Mouse (Mus musculus): ENCODE measurements around the gene Git1. TPM values are rescaled to one million over a fixed set of nuclear protein-coding genes. Genes with fewer than 3 reads are reported as not detected.

The Git1 gene
- total RNA-seq, 2 experiments from 2014 or later = 25.9 to 33.3 TPM

DNA sequence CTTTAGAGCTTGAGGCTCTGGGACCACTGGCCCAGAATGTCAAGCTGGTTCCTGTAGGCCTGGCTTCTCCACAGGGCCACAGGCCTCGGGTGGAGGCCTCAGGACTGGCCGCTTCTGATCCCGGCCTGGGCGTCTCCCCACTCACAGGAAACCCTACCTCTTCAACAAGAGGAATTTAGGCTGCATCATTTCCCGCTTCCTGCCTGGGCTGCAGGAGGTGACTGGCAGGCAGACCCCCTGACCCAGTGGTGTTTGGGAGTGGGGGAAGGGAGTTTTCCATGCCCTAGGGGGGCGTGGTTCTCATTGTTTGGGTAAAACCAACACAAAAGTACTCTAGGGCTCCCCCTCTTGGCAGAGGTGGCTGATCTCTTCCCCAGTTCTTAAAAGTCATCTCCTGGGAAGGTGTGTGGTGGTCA, 4.0 kb downstream of the Git1 start:
- intact Hi-C loops (cut with DNase I) = no loop called here

DNA sequence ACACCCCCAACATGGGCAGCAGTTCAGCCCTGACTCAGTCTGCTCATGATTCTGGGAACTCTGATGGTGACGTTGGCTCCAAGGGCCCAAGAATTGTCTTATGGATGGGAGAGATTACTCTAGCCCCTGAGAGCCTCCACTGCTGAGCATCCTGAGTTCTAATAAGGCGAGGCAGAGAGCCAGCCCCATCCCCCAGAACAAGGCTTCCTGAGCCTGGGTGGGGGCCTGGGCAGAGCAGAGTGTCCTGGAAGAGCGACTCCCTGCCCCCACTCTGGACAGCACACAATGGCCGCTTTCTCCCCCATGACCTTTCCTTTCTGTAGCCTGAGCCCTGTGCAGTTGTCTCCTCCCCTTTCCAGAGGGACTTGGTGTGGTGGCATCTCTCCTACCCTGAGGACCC, 4.5 kb downstream of the Git1 start:
- peak overlapping the region; percentile 50 for H3K4me3 ChIP-seq
- intact Hi-C loops (cut with DNase I) = no loop called here
- H3K27ac ChIP-seq = peak overlapping the region; percentile 90
- no peak for DNase-seq
- no peak for TF ChIP-seq CTCF (IDR thresholded peaks at IDR 0.05)

More for the DNA sequence above, 4.0 kb downstream of the Git1 start:
- DNase-seq = peak; percentile 58
- H3K4me3 ChIP-seq = peak overlapping the region; percentile 50
- peak; percentile 59 for TF ChIP-seq CTCF (IDR thresholded peaks at IDR 0.05)
- peak overlapping the region; percentile 90 for H3K27ac ChIP-seq

DNA sequence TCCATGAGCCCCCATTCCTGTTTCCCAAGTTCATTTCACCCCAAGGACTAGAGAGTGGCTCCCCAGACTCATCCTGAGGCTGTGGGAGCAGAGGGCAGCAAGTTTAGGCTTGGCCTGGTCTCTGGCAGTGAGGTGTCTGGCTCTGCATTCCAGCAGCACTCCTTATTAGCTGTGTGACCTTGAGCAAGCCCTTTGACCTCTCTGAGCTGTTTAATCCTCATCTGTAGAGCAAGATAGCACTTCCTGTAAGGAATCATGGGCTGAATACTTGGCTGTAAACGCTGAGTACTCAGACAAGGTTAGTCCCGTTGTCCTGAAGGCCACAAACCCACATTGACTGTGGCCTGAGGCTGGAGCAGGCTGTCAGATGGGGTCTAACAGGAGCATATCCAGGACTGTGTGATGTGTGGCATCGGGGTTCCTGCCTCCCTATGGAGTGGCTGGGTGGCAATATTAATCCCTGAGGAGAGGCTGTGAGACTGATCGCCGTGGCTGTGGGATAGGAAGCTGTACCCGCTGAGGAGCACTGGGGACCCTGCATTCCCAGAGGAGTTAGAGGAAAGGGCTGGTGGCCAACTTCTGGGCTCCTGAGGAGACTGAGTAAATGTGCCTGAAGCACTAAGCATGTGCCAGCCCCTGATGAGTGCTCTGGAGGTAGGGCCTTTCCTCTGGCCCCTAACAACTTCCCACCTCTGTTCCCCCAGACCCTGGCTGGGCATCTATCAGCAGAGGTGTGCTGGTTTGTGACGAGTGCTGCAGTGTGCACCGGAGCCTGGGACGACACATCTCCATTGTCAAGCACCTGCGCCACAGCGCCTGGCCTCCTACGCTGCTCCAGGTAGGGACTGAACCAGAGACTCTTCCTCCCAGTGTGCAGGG, 5.1 kb downstream of the Git1 start:
- TF ChIP-seq CTCF (IDR thresholded peaks at IDR 0.05) = no peak
- peak overlapping the region; percentile 90 for H3K27ac ChIP-seq
- no peak for DNase-seq
- intact Hi-C loops (cut with DNase I) = no loop called here
- peak overlapping the region; percentile 50 for H3K4me3 ChIP-seq

DNA sequence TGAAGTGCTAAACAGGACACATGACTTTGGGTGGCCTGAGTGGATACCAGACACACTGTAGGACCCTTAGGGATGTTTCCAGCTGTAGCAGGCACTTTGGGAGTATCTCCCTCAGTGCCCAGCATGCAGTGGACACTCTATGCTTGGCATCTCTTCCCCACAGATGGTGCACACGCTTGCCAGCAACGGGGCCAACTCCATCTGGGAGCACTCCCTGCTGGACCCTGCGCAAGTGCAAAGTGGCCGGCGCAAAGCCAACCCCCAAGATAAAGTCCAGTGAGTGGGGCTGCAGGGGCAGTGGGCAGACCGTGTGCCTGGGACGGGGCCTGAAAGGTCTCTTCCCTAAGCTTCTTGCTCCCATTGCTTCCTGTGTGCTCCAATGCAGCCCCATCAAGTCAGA, 6.0 kb downstream of the Git1 start:
- H3K4me3 ChIP-seq = no peak overlapping the region
- intact Hi-C loops (cut with DNase I) = no loop called here
- H3K27ac ChIP-seq = peak overlapping the region; percentile 43; the same call in 1 of the 2 replicates
- no peak for TF ChIP-seq CTCF (IDR thresholded peaks at IDR 0.05)
- DNase-seq = peak; percentile 53

DNA sequence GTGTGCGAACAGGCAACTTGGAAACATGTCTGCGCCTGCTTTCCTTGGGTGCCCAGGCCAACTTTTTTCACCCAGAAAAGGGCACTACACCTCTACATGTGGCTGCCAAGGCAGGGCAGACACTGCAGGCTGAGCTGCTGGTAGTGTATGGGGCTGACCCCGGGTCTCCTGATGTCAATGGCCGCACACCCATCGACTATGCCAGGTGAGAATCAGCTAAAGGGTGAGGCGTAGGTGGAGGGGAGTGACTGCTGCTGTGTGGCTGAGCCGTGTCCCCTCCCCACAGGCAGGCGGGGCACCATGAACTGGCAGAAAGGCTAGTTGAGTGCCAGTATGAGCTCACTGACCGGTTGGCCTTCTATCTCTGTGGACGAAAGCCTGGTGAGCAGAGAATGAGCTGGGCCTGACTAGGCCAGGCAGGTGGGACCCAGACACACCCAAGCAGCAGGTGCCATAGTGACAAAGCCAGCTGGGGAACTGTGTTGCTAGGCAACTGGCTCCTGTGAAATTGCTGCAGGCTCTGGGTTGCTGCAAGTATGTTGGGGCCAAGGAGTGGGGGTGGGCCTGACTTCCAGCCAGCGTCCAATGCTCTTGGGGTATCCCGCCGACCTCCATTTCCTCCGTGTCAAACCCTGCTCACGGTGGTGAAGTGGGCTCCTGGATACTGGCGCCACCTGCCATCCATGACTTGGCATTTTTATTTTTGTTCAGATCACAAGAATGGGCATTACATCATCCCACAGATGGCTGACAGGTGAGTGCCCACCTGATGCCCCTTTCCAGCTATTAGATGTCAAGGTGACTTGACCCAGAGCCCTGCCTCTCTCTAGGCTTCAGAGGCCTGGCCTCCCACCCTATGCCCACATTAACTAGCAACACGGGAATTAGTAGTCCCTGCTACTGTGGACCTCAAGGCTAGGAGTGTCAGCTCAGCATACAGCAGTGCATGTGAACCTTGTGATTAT, 7.3 kb downstream of the Git1 start:
- DNase-seq = no peak
- H3K27ac ChIP-seq = peak overlapping the region; percentile 46; the same call in 1 of the 2 replicates
- H3K4me3 ChIP-seq = no peak overlapping the region
- no peak for TF ChIP-seq CTCF (IDR thresholded peaks at IDR 0.05)
- intact Hi-C loops (cut with DNase I) = loop anchor here (5.0 to 10.0 kb wide), 2 partner anchors 33 to 396 kb away; no protein-coding TSS in a partner anchor

DNA sequence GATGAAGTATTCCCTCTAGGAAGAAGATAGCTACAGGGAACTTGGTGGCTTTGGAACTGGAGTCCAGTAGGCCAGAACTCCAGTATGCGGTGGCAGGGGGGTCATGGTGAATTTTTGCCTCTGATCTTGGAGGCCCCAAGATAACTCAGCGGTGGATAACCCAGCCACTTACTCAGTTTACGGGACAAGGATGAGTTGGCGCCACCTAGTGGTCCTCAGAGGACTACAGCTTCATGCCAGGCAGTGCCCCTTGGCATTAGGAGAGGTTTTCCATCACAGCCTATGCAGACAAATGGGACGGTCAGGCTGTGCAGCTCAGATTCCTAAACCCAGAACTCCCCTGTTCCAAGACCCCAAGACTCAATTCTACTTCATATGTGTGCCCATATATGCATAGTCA, 8.0 kb downstream of the Git1 start:
- intact Hi-C loops (cut with DNase I) = loop anchor here (5.0 to 10.0 kb wide), 2 partner anchors 34 to 397 kb away; no protein-coding TSS in a partner anchor
- Histone ChIP-seq H3K27ac (peak overlapping the region; percentile 46; the same call in 1 of the 2 replicates), H3K4me3 (no peak overlapping the region)
- TF ChIP-seq CTCF (IDR thresholded peaks at IDR 0.05) = peak; percentile 95; the same call in 1 of the 2 replicates
- DNase-seq = peak; percentile 88

DNA sequence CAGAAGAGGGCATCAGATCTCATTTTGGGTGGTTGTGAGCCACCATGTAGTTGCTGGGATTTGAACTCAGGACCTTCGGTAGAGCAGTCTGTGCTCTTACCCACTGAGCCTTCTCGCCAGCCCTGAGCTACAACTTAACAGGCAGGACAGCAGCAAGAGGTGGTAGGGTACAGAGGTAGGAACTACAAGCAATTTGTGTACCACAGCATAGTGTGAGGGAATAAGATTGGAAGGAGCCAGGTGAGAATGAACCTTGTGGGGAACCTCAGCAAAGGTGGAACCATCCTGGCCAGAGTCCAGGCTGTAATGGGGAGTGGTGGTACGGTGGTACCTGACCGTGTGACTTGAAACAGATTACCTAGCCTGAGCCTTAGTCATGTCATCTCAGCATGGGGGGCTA, 8.6 kb downstream of the Git1 start:
- Histone ChIP-seq H3K4me3 (no peak overlapping the region), H3K27ac (no peak overlapping the region)
- intact Hi-C loops (cut with DNase I) = loop anchor here (5.0 to 10.0 kb wide), 2 partner anchors 35 to 397 kb away; no protein-coding TSS in a partner anchor
- no peak for DNase-seq
- no peak for TF ChIP-seq CTCF (IDR thresholded peaks at IDR 0.05)

DNA sequence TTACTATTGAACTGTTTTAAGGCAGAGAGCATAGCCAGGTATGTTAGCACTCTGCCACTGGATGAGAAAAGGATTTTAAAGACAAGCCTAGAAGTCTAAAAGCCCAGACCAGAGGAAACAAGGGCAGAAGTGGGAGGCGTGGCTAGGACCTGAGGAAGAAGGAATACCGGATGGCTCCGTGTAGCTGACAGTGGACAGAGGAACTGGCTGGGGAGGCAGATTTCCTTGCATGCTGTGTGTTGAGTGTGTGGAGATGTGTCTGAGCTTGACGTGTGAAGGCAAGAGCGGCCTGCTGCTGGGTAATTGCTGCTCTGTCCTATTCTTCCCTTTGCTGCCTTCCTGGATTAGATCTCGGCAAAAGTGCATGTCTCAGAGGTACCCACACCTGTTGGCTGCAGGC, 9.1 kb downstream of the Git1 start:
- Histone ChIP-seq H3K4me3 (no peak overlapping the region), H3K27ac (peak overlapping the region; percentile 70)
- DNase-seq = no peak
- intact Hi-C loops (cut with DNase I) = loop anchor here (5.0 to 10.0 kb wide), 2 partner anchors 35 to 398 kb away; no protein-coding TSS in a partner anchor
- no peak for TF ChIP-seq CTCF (IDR thresholded peaks at IDR 0.05)

DNA sequence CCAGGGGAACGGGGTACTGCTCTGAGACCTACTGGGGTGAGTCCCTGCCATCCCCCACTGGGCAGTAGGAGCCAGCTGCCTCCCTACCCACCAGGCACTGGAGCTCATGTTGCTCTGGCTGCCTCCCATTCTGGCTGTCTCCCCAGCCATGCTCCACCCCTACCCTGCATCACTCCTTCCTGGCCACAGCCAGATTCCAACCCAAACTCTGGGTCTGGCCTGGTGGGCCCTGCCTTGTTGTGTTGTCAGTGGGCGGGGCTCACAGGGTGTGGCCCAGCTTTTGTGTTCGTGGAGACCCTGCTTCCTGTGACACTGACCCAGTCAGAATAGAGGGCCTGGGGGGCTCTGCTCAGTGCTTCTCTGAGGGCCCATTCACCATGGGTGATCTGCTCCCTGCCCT, 10.1 kb downstream of the Git1 start:
- H3K27ac ChIP-seq = peak overlapping the region; percentile 70
- intact Hi-C loops (cut with DNase I) = loop anchor here (5.0 to 10.0 kb wide), 2 partner anchors 36 to 399 kb away; no protein-coding TSS in a partner anchor
- peak overlapping the region; percentile 43 for H3K4me3 ChIP-seq
- TF ChIP-seq CTCF (IDR thresholded peaks at IDR 0.05) = no peak
- peak; percentile 77 for DNase-seq

DNA sequence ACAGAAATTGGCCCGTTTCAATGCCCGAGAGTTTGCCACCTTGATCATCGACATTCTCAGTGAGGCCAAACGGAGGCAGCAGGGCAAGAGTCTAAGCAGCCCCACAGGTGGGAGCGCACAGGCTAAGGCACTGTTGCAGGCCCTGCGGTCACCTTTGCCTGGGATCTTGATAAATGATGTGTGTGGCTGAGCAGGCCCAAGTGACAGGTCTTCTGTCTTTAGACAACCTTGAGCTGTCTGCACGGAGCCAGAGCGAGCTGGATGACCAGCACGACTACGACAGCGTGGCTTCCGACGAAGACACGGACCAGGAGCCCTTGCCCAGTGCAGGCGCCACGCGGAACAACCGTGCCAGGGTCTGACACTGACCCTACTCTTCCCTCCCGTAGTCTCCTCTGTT, 11.0 kb downstream of the Git1 start:
- DNase-seq = no peak
- no peak for TF ChIP-seq CTCF (IDR thresholded peaks at IDR 0.05)
- Histone ChIP-seq H3K4me3 (peak overlapping the region; percentile 43; the same call in 1 of the 2 replicates), H3K27ac (no peak overlapping the region; the same call in 1 of the 2 replicates)
- intact Hi-C loops (cut with DNase I) = loop anchor here (5.0 to 10.0 kb wide), 2 partner anchors 37 to 400 kb away; no protein-coding TSS in a partner anchor

DNA sequence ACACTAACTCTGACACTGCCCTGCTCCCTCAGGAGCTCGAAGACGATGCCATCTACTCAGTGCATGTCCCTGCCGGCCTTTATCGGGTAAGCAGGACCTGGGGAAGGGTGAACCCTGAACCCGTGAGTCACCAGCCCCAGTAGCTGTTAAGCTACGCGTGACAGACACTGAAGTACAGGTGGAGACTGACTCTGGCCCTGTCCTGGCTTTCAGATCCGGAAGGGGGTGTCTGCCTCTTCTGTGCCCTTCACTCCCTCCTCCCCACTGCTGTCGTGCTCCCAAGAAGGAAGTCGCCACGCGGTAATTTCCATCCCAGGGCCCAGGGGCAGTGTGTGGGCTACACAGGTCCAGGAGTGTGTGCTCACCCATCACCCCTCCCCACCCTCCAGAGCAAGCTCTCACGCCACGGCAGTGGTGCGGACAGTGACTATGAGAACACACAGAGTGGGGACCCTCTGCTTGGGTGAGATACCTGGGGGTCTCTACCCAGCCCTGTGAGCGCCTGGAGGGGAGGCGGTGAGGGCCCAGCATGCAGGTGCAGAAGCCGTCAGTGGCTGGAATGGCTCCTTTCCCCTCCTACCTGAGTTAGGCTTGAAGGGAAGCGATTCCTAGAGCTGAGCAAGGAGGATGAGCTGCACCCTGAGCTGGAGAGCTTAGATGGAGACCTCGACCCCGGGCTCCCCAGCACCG, 12.1 kb downstream of the Git1 start:
- intact Hi-C loops (cut with DNase I) = loop anchor here (5.0 to 10.0 kb wide), 2 partner anchors 127 to 401 kb away; no protein-coding TSS in a partner anchor
- no peak overlapping the region for H3K4me3 ChIP-seq
- no peak overlapping the region for H3K27ac ChIP-seq
- no peak for TF ChIP-seq CTCF (IDR thresholded peaks at IDR 0.05)
- DNase-seq = no peak

Data from gastrocnemius, adult 2 months (tissue).